Mouse (Mus musculus): ENCODE results near the gene Rora.

- TF ChIP-seq CEBPB (IDR thresholded peaks at IDR 0.05; ENCODE audit: insufficient read depth, poor library complexity, severe bottlenecking) (no peak), MAX (IDR thresholded peaks at IDR 0.05; ENCODE audit: low read depth) (no peak), USF1 (IDR thresholded peaks at IDR 0.05; ENCODE audit: low read depth) (no peak), POLR2A (IDR thresholded peaks at IDR 0.05; ENCODE audit: insufficient read length, low read depth) (no peak), MYOD1 (IDR thresholded peaks at IDR 0.05; ENCODE audit: control insufficient read depth in 1 of 3, insufficient read length in 2 of 3, low read depth in 2 of 3) (no peak), MYOG (IDR thresholded peaks at IDR 0.05; ENCODE audit: control insufficient read depth in 1 of 3, insufficient read depth in 1 of 3, insufficient read length in 2 of 3, low read depth in 2 of 3) (no peak), SRF (IDR thresholded peaks at IDR 0.05; ENCODE audit: control insufficient read depth, insufficient read length, low read depth) (no peak)
Measured at GRCm38 (mm10) chr9:69380546-69380945, 727.0 kb downstream of the Rora start.
